In the genomic region with DNA sequence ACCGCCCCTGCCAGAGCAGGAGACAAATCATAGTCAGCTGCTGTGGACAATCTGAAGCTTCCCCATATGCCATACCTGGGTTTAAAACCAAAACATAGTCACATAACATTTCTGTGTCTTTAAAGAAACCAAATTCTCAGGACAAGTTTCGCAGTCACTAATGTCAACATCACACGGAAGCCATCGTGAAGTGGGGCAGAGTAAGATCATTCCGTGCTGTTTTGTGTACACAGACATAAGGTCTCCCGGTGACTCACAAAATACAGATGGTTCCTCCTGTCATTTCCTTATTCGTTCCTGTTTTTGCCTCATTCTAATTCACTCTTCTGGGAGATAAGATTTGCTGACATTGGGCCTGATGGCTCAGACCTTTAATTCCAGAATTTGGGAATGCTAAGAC, we compare ENCODE assay signal across 27 mouse cellular contexts.
DNase-seq lines count a peak whose midpoint lies in the region; ATAC-seq and TF ChIP-seq lines count a peak whose summit lies in the region.
"Had no signal": no experiment of that assay in that cellular context is flagged by ENCODE, and none has a peak within 500 bp of the region (broad histone marks: within the 10 kb centered on the region; RNA-seq: fewer than 3 reads in every experiment).

No protein-coding gene starts in this region.

- no peak for ATAC-seq in forebrain, postnatal 0 days
- ATAC-seq: activated CD4-positive, CD25-positive, alpha-beta regulatory T cell, adult 4 months; CD4-positive, CD25-positive, alpha-beta regulatory T cell, adult 4 months; forebrain, embryonic 13.5 days; forebrain, embryonic 16.5 days; hindbrain, embryonic 16.5 days had no signal

- DNase-seq in layer of hippocampus, adult 11-12 months (ENCODE audit: low spot score): peak; percentile 29
- no peak for DNase-seq in layer of hippocampus, postnatal 25 days (ENCODE audit: extremely low spot score in 1 of 2, low spot score in 1 of 2)
- peak; percentile 15 to 17 for DNase-seq in left cerebral cortex, adult 18-20 months (ENCODE audit: low spot score in 2 of 2)
- no peak for DNase-seq in left cerebral cortex, adult 2 months (ENCODE audit: extremely low spot score in 1 of 2, low spot score in 2 of 2)
- peak; percentile 26 to 29 for DNase-seq in right cerebral cortex, adult 2 months (ENCODE audit: low spot score in 2 of 2)
- DNase-seq in right cerebral cortex, postnatal 36 days (ENCODE audit: low spot score in 2 of 2): no peak
- DNase-seq in layer of hippocampus, adult 9-11 months: peak; percentile 36
- no peak for DNase-seq in forebrain, postnatal 0 days
- DNase-seq: adrenal gland, adult 8-10 months; adrenal gland, postnatal 25 days; cerebellum, adult 18-20 months; cerebellum, adult 9-10 months; cerebellum, postnatal 14 days; gastrocnemius, postnatal 25 days; heart, adult 18-20 months; heart, postnatal 10 days; heart, postnatal 36 days had no signal

- H3K4me1 ChIP-seq in forebrain, postnatal 0 days (ENCODE audit: insufficient read depth): no peaks in the 10 kb centered on the region
- H3K4me1 ChIP-seq: forebrain, embryonic 10.5 days; forebrain, embryonic 13.5 days; heart, embryonic 15.5 days; hindbrain, embryonic 10.5 days; hindbrain, embryonic 13.5 days had no signal

- H3K27me3 ChIP-seq in forebrain, postnatal 0 days (ENCODE audit: insufficient read depth, low read length): no peaks in the 10 kb centered on the region
- H3K27me3 ChIP-seq: forebrain, embryonic 13.5 days; heart, embryonic 12.5 days; heart, embryonic 15.5 days; hindbrain, embryonic 13.5 days had no signal

- H3K27ac ChIP-seq in left cerebral cortex, adult 2 months: no peak overlapping the region
- no peak overlapping the region for H3K27ac ChIP-seq in forebrain, postnatal 0 days (ENCODE audit: low read depth, low read length)
- H3K27ac ChIP-seq: forebrain, embryonic 10.5 days; forebrain, embryonic 13.5 days; heart, embryonic 15.5 days; hindbrain, embryonic 10.5 days; hindbrain, embryonic 13.5 days had no signal

- TF ChIP-seq CTCF in left cerebral cortex, adult 2 months (IDR thresholded peaks at IDR 0.05): no peak
- TF ChIP-seq CTCF in forebrain, postnatal 0 days (IDR thresholded peaks at IDR 0.05; ENCODE audit: low read depth): no peak

- H3K9me3 ChIP-seq in forebrain, postnatal 0 days (ENCODE audit: low read length): no peaks in the 10 kb centered on the region
- H3K9me3 ChIP-seq: forebrain, embryonic 10.5 days; forebrain, embryonic 13.5 days; heart, embryonic 12.5 days; heart, embryonic 15.5 days; hindbrain, embryonic 10.5 days; hindbrain, embryonic 13.5 days had no signal

- no peaks in the 10 kb centered on the region for H3K36me3 ChIP-seq in forebrain, postnatal 0 days (ENCODE audit: insufficient read depth)
- H3K36me3 ChIP-seq: forebrain, embryonic 10.5 days; heart, embryonic 12.5 days; heart, embryonic 15.5 days; hindbrain, embryonic 10.5 days; hindbrain, embryonic 13.5 days had no signal

- H3K4me2 ChIP-seq in forebrain, postnatal 0 days (ENCODE audit: low read depth): no peak overlapping the region
- H3K4me2 ChIP-seq: forebrain, embryonic 13.5 days; heart, embryonic 12.5 days; heart, embryonic 15.5 days; hindbrain, embryonic 13.5 days had no signal

- 68% methylated on average over 7 of the region's 7 CpGs for WGBS in forebrain, postnatal 0 days

- no peak overlapping the region for H3K4me3 ChIP-seq in left cerebral cortex, adult 2 months
- no peak overlapping the region for H3K4me3 ChIP-seq in forebrain, postnatal 0 days (ENCODE audit: low read depth, low read length)
- H3K4me3 ChIP-seq: forebrain, embryonic 10.5 days; forebrain, embryonic 13.5 days; heart, embryonic 12.5 days; heart, embryonic 15.5 days; hindbrain, embryonic 10.5 days; hindbrain, embryonic 13.5 days had no signal

- intact Hi-C loops in left cerebral cortex, adult 2 months (cut with DNase I): no loop called here

- H3K9ac ChIP-seq in forebrain, postnatal 0 days: no peak overlapping the region
- H3K9ac ChIP-seq: forebrain, embryonic 13.5 days; heart, embryonic 12.5 days; heart, embryonic 15.5 days; hindbrain, embryonic 13.5 days had no signal

Comparison
In these comparisons a context has a peak if more than half of its experiments do, and no peak if none do; other contexts are left out.
1. DNase-seq: peak in layer of hippocampus, adult 11-12 months (single experiment), left cerebral cortex, adult 18-20 months (2 of 2), right cerebral cortex, adult 2 months (2 of 2) and layer of hippocampus, adult 9-11 months (single experiment); none in layer of hippocampus, postnatal 25 days (0 of 2), left cerebral cortex, adult 2 months (0 of 2), right cerebral cortex, postnatal 36 days (0 of 2) and forebrain, postnatal 0 days (single experiment).